Mouse (Mus musculus): ENCODE measurements around the gene Ikbkg.

GRCm38 (mm10) chrX:74388153-74388552 lies 4.9 kb upstream of the Ikbkg start:
- no peak for TF ChIP-seq POLR2A (IDR thresholded peaks at IDR 0.05; ENCODE audit: insufficient read length, low read depth)
- no peak for TF ChIP-seq USF1 (IDR thresholded peaks at IDR 0.05; ENCODE audit: low read depth)
- no peak for TF ChIP-seq POLR2AphosphoS2 (IDR thresholded peaks at IDR 0.05; ENCODE audit: insufficient read length, low read depth)
- TF ChIP-seq MAX (IDR thresholded peaks at IDR 0.05; ENCODE audit: low read depth), result no peak
- no peak for TF ChIP-seq MYOG (IDR thresholded peaks at IDR 0.05; ENCODE audit: control insufficient read depth in 1 of 3, insufficient read depth in 1 of 3, insufficient read length in 2 of 3, low read depth in 2 of 3)
